Mouse (Mus musculus) liver, embryonic 16.5 days (tissue): Measurements from ENCODE around the gene Diablo. TPM values are rescaled to one million over a fixed set of nuclear protein-coding genes. Genes with fewer than 3 reads are reported as not detected.

ENCODE experiments used
- ATAC-seq: fragments of 200-750 bp; cut with Nextera tagmentation; 2 replicates; pipeline ENCODE4 v1.8.0; 2017; ENCODE audit warnings: low read depth, mild to moderate bottlenecking, moderate number of reproducible peaks, moderate library complexity
- H3K27ac ChIP-seq: fragments of 300-500 bp; sonication (generic); 2 replicates; pipeline ENCODE4 v1.5.1; 2014; ENCODE audit warnings: mild to moderate bottlenecking, low read length
- H3K27me3 ChIP-seq: fragments of 300-500 bp; sonication (generic); 2 replicates; pipeline ENCODE4 v1.6.1; 2014; ENCODE audit warnings: low read depth, low read length, mixed read lengths; ENCODE audit not compliant: control insufficient read depth, insufficient read depth
- H3K36me3 ChIP-seq: fragments of 300-500 bp; sonication (generic); 2 replicates; pipeline ENCODE4 v1.6.1; 2014; ENCODE audit warnings: mild to moderate bottlenecking; ENCODE audit not compliant: control insufficient read depth, insufficient read depth
- H3K4me1 ChIP-seq: fragments of 300-500 bp; sonication (generic); 2 replicates; pipeline ENCODE4 v1.6.1; 2014; ENCODE audit warnings: low read depth, low read length, mixed read lengths; ENCODE audit not compliant: control insufficient read depth
- H3K4me2 ChIP-seq: fragments of 300-500 bp; sonication (generic); 2 replicates; pipeline ENCODE4 v1.6.1; 2014; ENCODE audit warnings: low read depth, low read length, mixed read lengths
- H3K4me3 ChIP-seq: fragments of 300-500 bp; sonication (generic); 2 replicates; pipeline ENCODE4 v1.5.1; 2014; ENCODE audit warnings: low read depth, mild to moderate bottlenecking, low read length
- H3K9ac ChIP-seq: fragments of 300-500 bp; sonication (generic); 2 replicates; pipeline ENCODE4 v1.6.1; 2014; ENCODE audit warnings: low read depth, low read length
- H3K9me3 ChIP-seq: fragments of 300-500 bp; sonication (generic); replicated peaks from 2 replicates; pipeline ENCODE4 v1.6.1; 2016; ENCODE audit warnings: low read length; ENCODE audit not compliant: control insufficient read depth
- whole genome bisulfite sequencing: fragments of 180-500 bp; shearing (Covaris S2); extraction: QIAGEN DNeasy Blood & Tissue Kit; methylation state at CpG from one replicate; pipeline ENCODE4 v1.1.7; 2014; ENCODE audit not compliant: insufficient replicate concordance; 5-methylcytosine and 5-hydroxymethylcytosine counted together
- microRNA-seq: library from miRNA; unstranded; fragments of <30 nt; microRNA quantifications from one replicate; pipeline ENCODE4, GENCODE M21; 2016
- polyA plus RNA-seq: library from polyadenylated mRNA; unstranded; fragments of >200 nt; fragmentation: Nextera tagmentation; extraction: Ambion mirVana; gene quantifications from 2 replicates; pipeline ENCODE4 v1.2.1, GENCODE M21; 2015

Diablo gene
- polyA plus RNA-seq, 1 experiment from 2014 or later = 49.1 TPM

- H3K9ac ChIP-seq = no peak overlapping the region
- no peak overlapping the region for H3K4me2 ChIP-seq
- no peak for ATAC-seq
- H3K27ac ChIP-seq = no peak overlapping the region
- H3K4me3 ChIP-seq = no peak overlapping the region
- H3K36me3 ChIP-seq = no peaks in the 10 kb centered on the region
- H3K4me1 ChIP-seq = no peaks in the 10 kb centered on the region
- H3K27me3 ChIP-seq = peaks cover 10% of the 10 kb centered on the region
- H3K9me3 ChIP-seq = no peaks in the 10 kb centered on the region
- WGBS = 45% methylated on average over 11 of the region's 11 CpGs
These were observed 36.1 kb downstream of the Diablo start for GRCm38 (mm10) chr5:123487659-123488395.

- H3K4me3 ChIP-seq = no peak overlapping the region
- no peaks in the 10 kb centered on the region for H3K36me3 ChIP-seq
- H3K4me1 ChIP-seq = no peaks in the 10 kb centered on the region
- H3K4me2 ChIP-seq = no peak overlapping the region
- H3K27ac ChIP-seq = no peak overlapping the region
- 65% methylated on average over 5 of the region's 5 CpGs for whole genome bisulfite sequencing
- ATAC-seq = no peak
- no peak overlapping the region for H3K9ac ChIP-seq
- H3K9me3 ChIP-seq = no peaks in the 10 kb centered on the region
- no peaks in the 10 kb centered on the region for H3K27me3 ChIP-seq
These were observed 50.2 kb downstream of the Diablo start for GRCm38 (mm10) chr5:123473817-123474216.

- Histone ChIP-seq H3K27ac (no peak overlapping the region), H3K4me1 (no peaks in the 10 kb centered on the region), H3K4me2 (0 out of 2 replicates have a peak overlapping the region, but pooled peaks have one; percentile 4), H3K4me3 (no peak overlapping the region), H3K9me3 (no peaks in the 10 kb centered on the region), H3K36me3 (no peaks in the 10 kb centered on the region), H3K27me3 (no peaks in the 10 kb centered on the region), H3K9ac (no peak overlapping the region)
- no peak for ATAC-seq
- 1% methylated on average over 10 of the region's 10 CpGs for WGBS
These were observed 53.1 kb downstream of the Diablo start for GRCm38 (mm10) chr5:123470784-123471400.

GRCm38 (mm10) chr5:123464638-123465037 is 59.3 kb downstream of the Diablo start:
- Histone ChIP-seq H3K27me3 (no peaks in the 10 kb centered on the region), H3K27ac (no peak overlapping the region), H3K36me3 (no peaks in the 10 kb centered on the region), H3K4me1 (no peaks in the 10 kb centered on the region), H3K9ac (no peak overlapping the region), H3K4me3 (no peak overlapping the region), H3K9me3 (no peaks in the 10 kb centered on the region), H3K4me2 (no peak overlapping the region)
- no peak for ATAC-seq
- WGBS = 65% methylated on average over 1 of the region's 1 CpGs

- no peaks in the 10 kb centered on the region for H3K27me3 ChIP-seq
- no peaks in the 10 kb centered on the region for H3K36me3 ChIP-seq
- H3K4me1 ChIP-seq = no peaks in the 10 kb centered on the region
- H3K9me3 ChIP-seq = no peaks in the 10 kb centered on the region
- no peak for ATAC-seq
- no peak overlapping the region for H3K4me2 ChIP-seq
- H3K9ac ChIP-seq = no peak overlapping the region
- H3K4me3 ChIP-seq = no peak overlapping the region
- H3K27ac ChIP-seq = no peak overlapping the region
- WGBS = 45% methylated on average over 5 of the region's 5 CpGs
These were observed 62.6 kb downstream of the Diablo start for GRCm38 (mm10) chr5:123461420-123461819.

Small RNA genes within 50 kb of the gene (microRNA-seq; reads per million reads assigned to microRNA genes)
- 2.0 reads per million for gene Mir7647

Other genes with a start within 250 kb of the Diablo start
- 5.5 and 6.0 TPM in 2 replicates for gene Bcl7a, start 180.3 kb downstream of the Diablo start, polyA plus RNA-seq
- 3.6 and 3.9 TPM in 2 replicates for gene Mlxip, start 129.4 kb downstream of the Diablo start, polyA plus RNA-seq
- gene Lrrc43, start 34.9 kb downstream of the Diablo start, polyA plus RNA-seq = not detected in 2 replicates
- gene Il31, start 34.7 kb downstream of the Diablo start, polyA plus RNA-seq = not detected in 2 replicates
- gene B3gnt4, start 13.7 kb downstream of the Diablo start, polyA plus RNA-seq = 0.11 TPM in 1 of 2 replicates, not detected in the other
- gene Gm49027, start 1.3 kb upstream of the Diablo start, polyA plus RNA-seq = 0.06 and 0.28 TPM in 2 replicates
- 19.6 and 20.0 TPM in 2 replicates for gene Vps33a, start 48.9 kb upstream of the Diablo start, polyA plus RNA-seq
- gene Clip1, start 160.4 kb upstream of the Diablo start, polyA plus RNA-seq = 10.7 and 11.0 TPM in 2 replicates
- 27.0 and 27.7 TPM in 2 replicates for gene Zcchc8, start 196.9 kb upstream of the Diablo start, polyA plus RNA-seq
- 35.2 and 39.2 TPM in 2 replicates for gene Rsrc2, start 225.2 kb upstream of the Diablo start, polyA plus RNA-seq
- 23.2 and 23.9 TPM in 2 replicates for gene Kntc1, start 225.5 kb upstream of the Diablo start, polyA plus RNA-seq